Mouse (Mus musculus): Measurements from ENCODE around the gene Slc16a1. TPM values are rescaled to one million over a fixed set of nuclear protein-coding genes. Genes with fewer than 3 reads are reported as not detected.

The Slc16a1 gene
- 10 to 100 TPM in 1 of 2 experiments, 1 to 10 TPM in 1; 8.4 to 14.0 TPM for total RNA-seq (2023)

DNA sequence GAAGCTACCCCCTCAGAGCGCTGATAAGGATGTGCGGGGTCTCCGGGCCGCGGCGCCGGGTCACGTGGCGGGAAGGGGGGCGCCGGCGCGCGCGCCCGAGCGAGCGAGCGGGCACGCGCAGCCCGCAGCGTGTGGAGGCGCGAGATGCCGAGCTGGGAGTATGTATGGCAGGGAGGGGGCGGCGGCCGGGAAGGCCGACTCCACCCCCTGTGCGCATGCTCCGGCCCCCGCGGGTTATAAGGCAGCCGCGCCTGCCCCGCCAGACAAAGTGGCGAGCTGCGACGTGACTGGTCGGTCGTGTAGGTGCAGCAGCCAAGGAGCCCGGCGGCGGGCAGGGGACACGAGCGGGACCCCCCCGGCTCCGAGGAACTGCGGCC lies at the start of gene Slc16a1:
Gene Slc16a1 (plus strand): TSS at position 266 of the 377 bp plus-strand sequence.

Other genes starting within 250 kb of the Slc16a1 start
- 10 to 100 TPM; 48.1 to 51.6 TPM for gene Lrig2, start 126.8 kb upstream of the Slc16a1 start, total RNA-seq (2023)
- not detected for gene Ppm1j, start 142.4 kb downstream of the Slc16a1 start, total RNA-seq (2023)
- gene Fam19a3, start 143.2 kb downstream of the Slc16a1 start, total RNA-seq (2023), result not detected
- gene Rhoc, start 149.7 kb downstream of the Slc16a1 start, total RNA-seq (2023), result not detected
- 10 to 100 TPM; 28.1 to 32.9 TPM for gene Mov10, start 179.9 kb downstream of the Slc16a1 start, total RNA-seq (2023)
- 10 to 100 TPM; 20.2 to 20.5 TPM for gene St7l, start 225.3 kb downstream of the Slc16a1 start, total RNA-seq (2023)
- gene Capza1, start 225.8 kb downstream of the Slc16a1 start, total RNA-seq (2023), result 100 to 1,000 TPM; 172 to 182 TPM

Measured in B cell, adult 67 days (primary cell).